Mouse (Mus musculus): ENCODE data around the gene Zbtb20.

DNA sequence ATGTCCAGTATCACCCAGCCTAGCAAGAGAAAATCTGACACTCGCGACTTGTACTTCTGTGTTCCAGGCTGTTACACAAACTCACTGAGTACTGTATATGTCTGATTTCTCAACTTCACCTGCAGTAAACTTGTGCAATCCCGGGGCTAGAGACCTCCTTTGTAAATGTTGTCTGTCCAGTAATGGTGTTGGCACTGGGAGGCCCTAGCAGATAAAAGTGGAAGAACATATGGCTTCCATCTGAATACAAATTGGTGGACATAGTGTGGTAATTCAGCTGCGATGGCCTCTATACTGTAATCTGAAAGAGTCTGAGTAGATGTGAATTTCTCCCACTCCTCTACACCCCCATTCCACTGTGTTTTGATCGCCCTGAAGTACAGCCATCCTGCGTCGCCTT, 359.6 kb downstream of the Zbtb20 start:
- TF ChIP-seq CTCF (IDR thresholded peaks at IDR 0.05; ENCODE audit: extremely low read depth, insufficient read length, insufficient replicate concordance, low read depth, low read length) (no peak), POLR2A (IDR thresholded peaks at IDR 0.05; ENCODE audit: low read depth, low read length) (no peak)

Data from small intestine, adult 2 months (tissue).